Mouse (Mus musculus): ENCODE data around the gene Nudc. TPM values are rescaled to one million over a fixed set of nuclear protein-coding genes. Genes with fewer than 3 reads are reported as not detected.
A peak's percentile ranks its signal among the peaks of the same experiment; 100 is the strongest.

Gene Nudc
- polyA plus RNA-seq, 1 experiment, result 107 TPM

GRCm38 (mm10) chr4:133506573-133506972 is 39.2 kb downstream of the Nudc start:
- Histone ChIP-seq H3K4me3 (ENCODE audit: insufficient read depth, low read length) (no peak overlapping the region), H3K27ac (ENCODE audit: insufficient read depth, low read depth, low read length) (no peak overlapping the region), H3K4me1 (ENCODE audit: control insufficient read depth, insufficient read depth, low read length) (no peaks in the 10 kb centered on the region)
- TF ChIP-seq POLR2A (IDR thresholded peaks at IDR 0.05; ENCODE audit: borderline replicate concordance, low read depth, low read length), result no peak
- TF ChIP-seq CTCF (IDR thresholded peaks at IDR 0.05; ENCODE audit: low read depth, low read length), result no peak

GRCm38 (mm10) chr4:133504755-133505485 is 40.9 kb downstream of the Nudc start:
- TF ChIP-seq CTCF (IDR thresholded peaks at IDR 0.05; ENCODE audit: low read depth, low read length), result no peak
- no peak for TF ChIP-seq POLR2A (IDR thresholded peaks at IDR 0.05; ENCODE audit: borderline replicate concordance, low read depth, low read length)
- H3K27ac ChIP-seq (ENCODE audit: insufficient read depth, low read depth, low read length), result no peak overlapping the region
- no peaks in the 10 kb centered on the region for H3K4me1 ChIP-seq (ENCODE audit: control insufficient read depth, insufficient read depth, low read length)
- H3K4me3 ChIP-seq (ENCODE audit: insufficient read depth, low read length), result no peak overlapping the region

GRCm38 (mm10) chr4:133504300-133504699 is 41.5 kb downstream of the Nudc start:
- no peak overlapping the region for H3K4me3 ChIP-seq (ENCODE audit: insufficient read depth, low read length)
- TF ChIP-seq CTCF (IDR thresholded peaks at IDR 0.05; ENCODE audit: low read depth, low read length) (no peak), POLR2A (IDR thresholded peaks at IDR 0.05; ENCODE audit: borderline replicate concordance, low read depth, low read length) (no peak)

GRCm38 (mm10) chr4:133501514-133501913 is 44.3 kb downstream of the Nudc start:
- Histone ChIP-seq H3K4me1 (ENCODE audit: control insufficient read depth, insufficient read depth, low read length) (no peaks in the 10 kb centered on the region), H3K27ac (ENCODE audit: insufficient read depth, low read depth, low read length) (no peak overlapping the region), H3K4me3 (ENCODE audit: insufficient read depth, low read length) (no peak overlapping the region)
- TF ChIP-seq POLR2A (IDR thresholded peaks at IDR 0.05; ENCODE audit: borderline replicate concordance, low read depth, low read length) (no peak), CTCF (IDR thresholded peaks at IDR 0.05; ENCODE audit: low read depth, low read length) (no peak)

More at GRCm38 (mm10) chr4:133504300-133504699, 41.5 kb downstream of the Nudc start:
- Histone ChIP-seq H3K4me1 (ENCODE audit: control insufficient read depth, insufficient read depth, low read length) (no peaks in the 10 kb centered on the region), H3K27ac (ENCODE audit: insufficient read depth, low read depth, low read length) (no peak overlapping the region)

GRCm38 (mm10) chr4:133498160-133498724 is 47.6 kb downstream of the Nudc start, which contains the start of gene Trnp1:
Gene Trnp1 (minus strand): TSS chr4:133498550.
- TF ChIP-seq POLR2A (IDR thresholded peaks at IDR 0.05; ENCODE audit: borderline replicate concordance, low read depth, low read length) (no peak), CTCF (IDR thresholded peaks at IDR 0.05; ENCODE audit: low read depth, low read length) (no peak)
- Histone ChIP-seq H3K27ac (ENCODE audit: insufficient read depth, low read depth, low read length) (no peak within 1 kb of the TSS), H3K4me1 (ENCODE audit: control insufficient read depth, insufficient read depth, low read length) (peaks cover 7% of the 10 kb centered on the region), H3K4me3 (ENCODE audit: insufficient read depth, low read length) (peak within 1 kb of the TSS; percentile 42)

- H3K27ac ChIP-seq (ENCODE audit: insufficient read depth, low read depth, low read length), result no peak overlapping the region
- peaks cover 8% of the 10 kb centered on the region for H3K4me1 ChIP-seq (ENCODE audit: control insufficient read depth, insufficient read depth, low read length)
- H3K4me3 ChIP-seq (ENCODE audit: insufficient read depth, low read length), result peak overlapping the region; percentile 42
- TF ChIP-seq POLR2A (IDR thresholded peaks at IDR 0.05; ENCODE audit: borderline replicate concordance, low read depth, low read length) (no peak), CTCF (IDR thresholded peaks at IDR 0.05; ENCODE audit: low read depth, low read length) (no peak)
These were observed 48.2 kb downstream of the Nudc start for GRCm38 (mm10) chr4:133497461-133498159.

GRCm38 (mm10) chr4:133496738-133497445 is 48.9 kb downstream of the Nudc start:
- Histone ChIP-seq H3K27ac (ENCODE audit: insufficient read depth, low read depth, low read length) (no peak overlapping the region), H3K4me1 (ENCODE audit: control insufficient read depth, insufficient read depth, low read length) (peaks cover 8% of the 10 kb centered on the region), H3K4me3 (ENCODE audit: insufficient read depth, low read length) (no peak overlapping the region)
- no peak for TF ChIP-seq POLR2A (IDR thresholded peaks at IDR 0.05; ENCODE audit: borderline replicate concordance, low read depth, low read length)
- TF ChIP-seq CTCF (IDR thresholded peaks at IDR 0.05; ENCODE audit: low read depth, low read length), result no peak

- H3K4me3 ChIP-seq (ENCODE audit: insufficient read depth, low read length), result no peak overlapping the region
- TF ChIP-seq POLR2A (IDR thresholded peaks at IDR 0.05; ENCODE audit: borderline replicate concordance, low read depth, low read length) (no peak), CTCF (IDR thresholded peaks at IDR 0.05; ENCODE audit: low read depth, low read length) (no peak)
- H3K27ac ChIP-seq (ENCODE audit: insufficient read depth, low read depth, low read length), result no peak overlapping the region
- peaks cover 8% of the 10 kb centered on the region for H3K4me1 ChIP-seq (ENCODE audit: control insufficient read depth, insufficient read depth, low read length)
These were observed 50.1 kb downstream of the Nudc start for GRCm38 (mm10) chr4:133495711-133496110.

GRCm38 (mm10) chr4:133494867-133495266 is 50.9 kb downstream of the Nudc start:
- no peak for TF ChIP-seq CTCF (IDR thresholded peaks at IDR 0.05; ENCODE audit: low read depth, low read length)
- TF ChIP-seq POLR2A (IDR thresholded peaks at IDR 0.05; ENCODE audit: borderline replicate concordance, low read depth, low read length), result no peak
- H3K4me1 ChIP-seq (ENCODE audit: control insufficient read depth, insufficient read depth, low read length), result peaks cover 8% of the 10 kb centered on the region
- H3K4me3 ChIP-seq (ENCODE audit: insufficient read depth, low read length), result no peak overlapping the region
- no peak overlapping the region for H3K27ac ChIP-seq (ENCODE audit: insufficient read depth, low read depth, low read length)

All from bone marrow macrophage, adult 2 months (primary cell).